Mouse (Mus musculus) adipocyte (in vitro differentiated cells): ENCODE results near the gene Rere.

Experiments used
- DNase-seq: peaks from one replicate; pipeline ENCODE4 v3.0.0-alpha.2; 2016; ENCODE audit warnings: low spot score

Rere gene

GRCm38 (mm10) chr4:150615251-150616028, 334.0 kb downstream of the Rere start:
- DNase-seq: no peak

GRCm38 (mm10) chr4:150616029-150616420, 334.6 kb downstream of the Rere start:
- DNase-seq: no peak

- no peak for DNase-seq
Observed at GRCm38 (mm10) chr4:150616841-150617240, 335.4 kb downstream of the Rere start.

GRCm38 (mm10) chr4:150619011-150619410, 337.6 kb downstream of the Rere start:
- no peak for DNase-seq

- no peak for DNase-seq
Observed at GRCm38 (mm10) chr4:150622641-150623040, 341.2 kb downstream of the Rere start.

GRCm38 (mm10) chr4:150624214-150624823, 342.9 kb downstream of the Rere start:
- no peak for DNase-seq

GRCm38 (mm10) chr4:150624933-150625332, 343.5 kb downstream of the Rere start:
- no peak for DNase-seq

- DNase-seq: peak; percentile 70
Observed at GRCm38 (mm10) chr4:150625425-150625824, 344.0 kb downstream of the Rere start.

- DNase-seq: peak; percentile 52
Observed at GRCm38 (mm10) chr4:150625951-150626732, 344.7 kb downstream of the Rere start.

GRCm38 (mm10) chr4:150629266-150629665, 347.8 kb downstream of the Rere start:
- no peak for DNase-seq

- no peak for DNase-seq
Observed at GRCm38 (mm10) chr4:150635568-150635967, 354.1 kb downstream of the Rere start.

- no peak for DNase-seq
Observed at GRCm38 (mm10) chr4:150636635-150637034, 355.2 kb downstream of the Rere start.

GRCm38 (mm10) chr4:150644299-150644698, 362.9 kb downstream of the Rere start:
- no peak for DNase-seq

- no peak for DNase-seq
Observed at GRCm38 (mm10) chr4:150649327-150649726, 367.9 kb downstream of the Rere start.

- DNase-seq: no peak
Observed at GRCm38 (mm10) chr4:150651390-150652277, 370.2 kb downstream of the Rere start, which contains the start of gene Slc45a1. Gene Slc45a1 (minus strand): TSS chr4:150652174.

- DNase-seq: no peak
Observed at GRCm38 (mm10) chr4:150653072-150653599, 371.7 kb downstream of the Rere start.

GRCm38 (mm10) chr4:150655989-150656388, 374.5 kb downstream of the Rere start:
- DNase-seq: peak; percentile 79

GRCm38 (mm10) chr4:150656504-150656903, 375.1 kb downstream of the Rere start:
- DNase-seq: peak; percentile 70

GRCm38 (mm10) chr4:150659926-150660610, 378.6 kb downstream of the Rere start:
- no peak for DNase-seq

- no peak for DNase-seq
Observed at GRCm38 (mm10) chr4:150661886-150662285, 380.4 kb downstream of the Rere start.

GRCm38 (mm10) chr4:150663192-150663591, 381.7 kb downstream of the Rere start:
- no peak for DNase-seq
